Mouse (Mus musculus): ENCODE data around the gene 1600014C10Rik. TPM values are rescaled to one million over a fixed set of nuclear protein-coding genes. Genes with fewer than 3 reads are reported as not detected.

1600014C10Rik gene
- total and polyA plus RNA-seq, 3 experiments = 3.7 to 12.3 (median 6.7) TPM

DNA sequence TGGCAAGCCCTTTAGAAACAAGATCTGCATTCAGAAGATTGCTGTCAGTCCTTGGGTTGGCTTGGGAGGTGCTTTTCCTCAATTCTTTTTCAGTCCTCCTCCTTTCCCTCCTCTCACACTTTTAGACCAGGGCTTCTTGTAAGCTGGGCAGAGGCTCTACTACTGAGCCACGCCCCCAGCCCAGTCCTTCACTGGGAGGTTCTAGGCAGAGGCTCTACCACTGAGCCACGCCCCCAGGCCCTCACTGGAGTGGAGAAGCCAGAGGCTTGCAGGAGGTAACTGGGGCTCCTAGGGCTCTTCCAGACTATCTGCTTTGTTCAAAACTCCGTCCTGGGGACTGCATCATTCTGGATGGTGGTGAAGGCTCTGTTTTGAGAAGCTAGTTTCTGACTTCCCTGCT is 30.4 kb upstream of the 1600014C10Rik start:
- TF ChIP-seq GATA1 (IDR thresholded peaks at IDR 0.05; ENCODE audit: borderline replicate concordance, low read length) = no peak
- no peak for TF ChIP-seq TAL1 (conservative IDR thresholded peaks at IDR 0.05; ENCODE audit: low read depth, low read length)
- no peak for TF ChIP-seq POLR2AphosphoS5 (IDR thresholded peaks at IDR 0.05; ENCODE audit: insufficient replicate concordance, low read depth, low read length)
- TF ChIP-seq CTCF (IDR thresholded peaks at IDR 0.05; ENCODE audit: low read depth, low read length) = no peak
- TF ChIP-seq GATA2 (IDR thresholded peaks at IDR 0.05; ENCODE audit: borderline replicate concordance, low read depth, low read length) = no peak
- Histone ChIP-seq H3K4me3 (ENCODE audit: low read depth, low read length) (no peak overlapping the region), H3K4me1 (ENCODE audit: insufficient read depth, low read depth, low read length) (no peaks in the 10 kb centered on the region), H3K36me3 (replicated peaks) (no peaks in the 10 kb centered on the region), H3K27me3 (ENCODE audit: insufficient read depth, low read length) (no peaks in the 10 kb centered on the region), H3K9me3 (replicated peaks) (no peaks in the 10 kb centered on the region)
- DNase-seq (ENCODE audit: low spot score) (no peak), ATAC-seq (ENCODE audit: extremely low read depth, insufficient number of reproducible peaks, low FRiP score, poor library complexity, severe bottlenecking) (no peak)

DNA sequence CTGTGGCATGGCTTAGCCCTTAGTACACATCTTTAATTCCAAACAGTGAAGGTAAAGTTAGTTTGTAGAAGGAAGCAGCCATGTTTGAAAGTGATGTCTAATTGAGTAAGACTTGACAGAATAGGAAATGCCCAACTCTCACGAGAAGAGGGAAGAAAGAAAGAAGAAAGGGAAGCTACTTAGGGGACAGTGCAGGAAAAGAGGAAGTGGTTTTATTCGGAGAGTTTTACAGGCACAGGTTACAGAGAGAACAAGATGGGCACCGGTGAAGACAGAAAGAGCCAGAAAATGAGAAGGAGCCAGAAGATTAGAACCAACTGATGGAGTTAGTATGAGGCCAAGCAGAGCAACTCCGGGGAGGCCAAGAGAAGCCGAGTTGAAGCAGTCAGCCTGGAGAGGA is 27.2 kb upstream of the 1600014C10Rik start:
- Histone ChIP-seq H3K9me3 (replicated peaks) (no peaks in the 10 kb centered on the region), H3K4me1 (ENCODE audit: insufficient read depth, low read depth, low read length) (no peaks in the 10 kb centered on the region), H3K36me3 (replicated peaks) (no peaks in the 10 kb centered on the region), H3K4me3 (ENCODE audit: low read depth, low read length) (no peak overlapping the region), H3K27me3 (ENCODE audit: insufficient read depth, low read length) (no peaks in the 10 kb centered on the region)
- no peak for ATAC-seq (ENCODE audit: extremely low read depth, insufficient number of reproducible peaks, low FRiP score, poor library complexity, severe bottlenecking)
- no peak for DNase-seq (ENCODE audit: low spot score)
- TF ChIP-seq TAL1 (conservative IDR thresholded peaks at IDR 0.05; ENCODE audit: low read depth, low read length) = no peak
- TF ChIP-seq CTCF (IDR thresholded peaks at IDR 0.05; ENCODE audit: low read depth, low read length) = no peak
- no peak for TF ChIP-seq GATA2 (IDR thresholded peaks at IDR 0.05; ENCODE audit: borderline replicate concordance, low read depth, low read length)
- TF ChIP-seq POLR2AphosphoS5 (IDR thresholded peaks at IDR 0.05; ENCODE audit: insufficient replicate concordance, low read depth, low read length) = no peak
- TF ChIP-seq GATA1 (IDR thresholded peaks at IDR 0.05; ENCODE audit: borderline replicate concordance, low read length) = no peak

GRCm38 (mm10) chr7:38158764-38159458 is 24.1 kb upstream of the 1600014C10Rik start:
- no peaks in the 10 kb centered on the region for H3K27me3 ChIP-seq (ENCODE audit: insufficient read depth, low read length)
- ATAC-seq (ENCODE audit: extremely low read depth, insufficient number of reproducible peaks, low FRiP score, poor library complexity, severe bottlenecking) (no peak), DNase-seq (ENCODE audit: low spot score) (no peak)
- no peak overlapping the region for H3K4me3 ChIP-seq (ENCODE audit: low read depth, low read length)
- H3K36me3 ChIP-seq (replicated peaks) = no peaks in the 10 kb centered on the region
- H3K4me1 ChIP-seq (ENCODE audit: insufficient read depth, low read depth, low read length) = no peaks in the 10 kb centered on the region
- TF ChIP-seq POLR2AphosphoS5 (IDR thresholded peaks at IDR 0.05; ENCODE audit: insufficient replicate concordance, low read depth, low read length) = no peak
- no peak for TF ChIP-seq GATA1 (IDR thresholded peaks at IDR 0.05; ENCODE audit: borderline replicate concordance, low read length)
- TF ChIP-seq GATA2 (IDR thresholded peaks at IDR 0.05; ENCODE audit: borderline replicate concordance, low read depth, low read length) = no peak
- no peak for TF ChIP-seq TAL1 (conservative IDR thresholded peaks at IDR 0.05; ENCODE audit: low read depth, low read length)
- TF ChIP-seq CTCF (IDR thresholded peaks at IDR 0.05; ENCODE audit: low read depth, low read length) = no peak
- no peaks in the 10 kb centered on the region for H3K9me3 ChIP-seq (replicated peaks)

GRCm38 (mm10) chr7:38161438-38161837 is 21.6 kb upstream of the 1600014C10Rik start:
- Histone ChIP-seq H3K4me3 (ENCODE audit: low read depth, low read length) (no peak overlapping the region), H3K36me3 (replicated peaks) (no peaks in the 10 kb centered on the region), H3K4me1 (ENCODE audit: insufficient read depth, low read depth, low read length) (no peaks in the 10 kb centered on the region), H3K9me3 (replicated peaks) (no peaks in the 10 kb centered on the region), H3K27me3 (ENCODE audit: insufficient read depth, low read length) (peaks cover 5% of the 10 kb centered on the region; the same call in 1 of the 2 replicates)
- ATAC-seq (ENCODE audit: extremely low read depth, insufficient number of reproducible peaks, low FRiP score, poor library complexity, severe bottlenecking) = no peak
- TF ChIP-seq POLR2AphosphoS5 (IDR thresholded peaks at IDR 0.05; ENCODE audit: insufficient replicate concordance, low read depth, low read length) = no peak
- TF ChIP-seq CTCF (IDR thresholded peaks at IDR 0.05; ENCODE audit: low read depth, low read length) = no peak
- no peak for TF ChIP-seq GATA2 (IDR thresholded peaks at IDR 0.05; ENCODE audit: borderline replicate concordance, low read depth, low read length)
- TF ChIP-seq GATA1 (IDR thresholded peaks at IDR 0.05; ENCODE audit: borderline replicate concordance, low read length) = no peak
- no peak for TF ChIP-seq TAL1 (conservative IDR thresholded peaks at IDR 0.05; ENCODE audit: low read depth, low read length)
- DNase-seq (ENCODE audit: low spot score) = no peak

- Histone ChIP-seq H3K4me1 (ENCODE audit: insufficient read depth, low read depth, low read length) (no peaks in the 10 kb centered on the region), H3K9me3 (replicated peaks) (no peaks in the 10 kb centered on the region), H3K4me3 (ENCODE audit: low read depth, low read length) (no peak overlapping the region), H3K27me3 (ENCODE audit: insufficient read depth, low read length) (peaks cover 5% of the 10 kb centered on the region; the same call in 1 of the 2 replicates), H3K36me3 (replicated peaks) (no peaks in the 10 kb centered on the region)
- ATAC-seq (ENCODE audit: extremely low read depth, insufficient number of reproducible peaks, low FRiP score, poor library complexity, severe bottlenecking) (no peak), DNase-seq (ENCODE audit: low spot score) (no peak)
- TF ChIP-seq GATA2 (IDR thresholded peaks at IDR 0.05; ENCODE audit: borderline replicate concordance, low read depth, low read length) = no peak
- no peak for TF ChIP-seq POLR2AphosphoS5 (IDR thresholded peaks at IDR 0.05; ENCODE audit: insufficient replicate concordance, low read depth, low read length)
Observed at GRCm38 (mm10) chr7:38163433-38164050, 19.5 kb upstream of the 1600014C10Rik start.

DNA sequence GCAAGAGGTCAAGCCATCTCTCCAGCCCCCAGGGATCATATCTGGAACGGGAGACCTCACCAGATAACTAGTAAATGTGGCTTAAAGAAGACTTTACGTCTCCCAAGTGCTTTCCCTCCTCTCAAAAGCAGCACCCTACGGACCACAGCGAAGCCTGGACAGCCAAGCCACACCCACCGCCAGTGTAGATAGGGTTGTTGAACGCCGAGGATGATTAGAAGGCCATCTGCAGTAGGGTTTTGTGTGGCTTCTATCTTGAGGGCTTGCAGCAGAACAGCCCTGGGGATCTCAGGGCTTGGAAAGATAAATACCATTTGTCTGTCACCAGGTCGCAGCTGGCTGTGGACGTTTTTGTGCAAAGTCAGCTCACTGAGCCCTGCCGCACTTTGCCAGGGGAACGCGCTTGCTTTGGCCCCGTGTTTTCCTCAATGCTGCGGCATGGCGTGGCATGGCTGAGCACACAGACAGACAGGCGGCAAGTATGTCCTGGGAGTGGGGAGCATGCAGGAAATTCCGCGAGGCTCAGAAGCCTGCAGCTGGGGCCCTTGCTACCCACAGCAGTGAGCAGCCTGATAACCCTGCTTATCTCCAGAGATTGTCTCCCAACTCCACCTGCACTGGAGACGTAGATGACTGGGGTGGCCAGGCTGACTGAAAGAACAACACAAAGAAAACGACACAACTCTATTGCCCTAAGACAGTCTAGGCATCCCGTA is 15.9 kb upstream of the 1600014C10Rik start:
- TF ChIP-seq CTCF (IDR thresholded peaks at IDR 0.05; ENCODE audit: low read depth, low read length) = no peak
- no peak for TF ChIP-seq TAL1 (conservative IDR thresholded peaks at IDR 0.05; ENCODE audit: low read depth, low read length)
- TF ChIP-seq GATA2 (IDR thresholded peaks at IDR 0.05; ENCODE audit: borderline replicate concordance, low read depth, low read length) = no peak
- TF ChIP-seq GATA1 (IDR thresholded peaks at IDR 0.05; ENCODE audit: borderline replicate concordance, low read length) = no peak
- no peak for TF ChIP-seq POLR2AphosphoS5 (IDR thresholded peaks at IDR 0.05; ENCODE audit: insufficient replicate concordance, low read depth, low read length)
- no peak overlapping the region for H3K4me3 ChIP-seq (ENCODE audit: low read depth, low read length)
- H3K36me3 ChIP-seq (replicated peaks) = no peaks in the 10 kb centered on the region
- H3K4me1 ChIP-seq (ENCODE audit: insufficient read depth, low read depth, low read length) = no peaks in the 10 kb centered on the region
- peaks cover 5% of the 10 kb centered on the region; the same call in 1 of the 2 replicates for H3K27me3 ChIP-seq (ENCODE audit: insufficient read depth, low read length)
- DNase-seq (ENCODE audit: low spot score) = no peak
- no peaks in the 10 kb centered on the region for H3K9me3 ChIP-seq (replicated peaks)
- no peak for ATAC-seq (ENCODE audit: extremely low read depth, insufficient number of reproducible peaks, low FRiP score, poor library complexity, severe bottlenecking)
